Mouse (Mus musculus): ENCODE data around the gene Gm11096. TPM values are rescaled to one million over a fixed set of nuclear protein-coding genes. Genes with fewer than 3 reads are reported as not detected.

The Gm11096 gene
- polyA plus RNA-seq, 1 experiment from 2014 or later, result not detected

- no peaks in the 10 kb centered on the region for H3K36me3 ChIP-seq
- H3K4me1 ChIP-seq (replicated peaks), result peaks cover 14% of the 10 kb centered on the region
- 0 out of 2 replicates have a peak overlapping the region, but pooled peaks have one; percentile 51 for H3K27ac ChIP-seq (replicated peaks)
- H3K9ac ChIP-seq, result no peak overlapping the region
- H3K4me3 ChIP-seq, result no peak overlapping the region
- 0 out of 2 replicates have a peak, but pooled peaks have one; percentile 56 for ATAC-seq (ENCODE audit: low FRiP score, low read depth)
- H3K4me2 ChIP-seq, result no peak overlapping the region
- 57% methylated on average over 1 of the region's 1 CpGs for WGBS
- no peaks in the 10 kb centered on the region for H3K27me3 ChIP-seq
- H3K9me3 ChIP-seq, result no peaks in the 10 kb centered on the region
Measured at GRCm38 (mm10) chr17:81486388-81486787, 44.8 kb downstream of the Gm11096 start.

All from hindbrain, embryonic 15.5 days (tissue).